Mouse (Mus musculus): Measurements from ENCODE around the gene Serinc5.

The Serinc5 gene

GRCm38 (mm10) chr13:92615201-92615600 is 4.3 kb downstream of the Serinc5 start:
- no peak for DNase-seq

GRCm38 (mm10) chr13:92616459-92616858 is 5.6 kb downstream of the Serinc5 start:
- no peak for DNase-seq

- no peak for DNase-seq
These were observed 15.3 kb downstream of the Serinc5 start for GRCm38 (mm10) chr13:92626196-92626595.

GRCm38 (mm10) chr13:92626725-92627124 is 15.8 kb downstream of the Serinc5 start:
- no peak for DNase-seq

GRCm38 (mm10) chr13:92629509-92629908 is 18.6 kb downstream of the Serinc5 start:
- no peak for DNase-seq

GRCm38 (mm10) chr13:92631450-92631849 is 20.6 kb downstream of the Serinc5 start:
- no peak for DNase-seq

GRCm38 (mm10) chr13:92632550-92632949 is 21.7 kb downstream of the Serinc5 start:
- no peak for DNase-seq

DNA sequence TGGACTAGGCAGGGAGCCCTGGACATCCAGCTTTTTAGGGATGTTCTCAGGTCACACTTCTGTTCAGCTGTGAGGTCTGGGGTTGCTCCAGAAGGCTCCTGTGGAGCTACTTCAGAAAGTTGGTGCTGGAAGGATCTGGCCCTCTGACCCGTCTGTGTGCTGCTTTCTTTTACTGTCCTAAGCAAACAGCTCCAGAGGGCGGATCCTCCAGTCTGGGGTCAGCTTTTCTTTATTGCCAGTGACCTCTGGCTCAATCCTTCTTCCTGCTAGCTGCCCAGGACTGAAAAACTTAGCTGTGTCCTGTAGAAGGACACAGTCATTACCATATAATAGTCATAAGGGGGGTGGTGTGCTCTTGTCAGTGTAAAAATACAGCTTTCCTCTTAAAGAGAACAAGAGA is 24.1 kb downstream of the Serinc5 start:
- DNase-seq = no peak

DNA sequence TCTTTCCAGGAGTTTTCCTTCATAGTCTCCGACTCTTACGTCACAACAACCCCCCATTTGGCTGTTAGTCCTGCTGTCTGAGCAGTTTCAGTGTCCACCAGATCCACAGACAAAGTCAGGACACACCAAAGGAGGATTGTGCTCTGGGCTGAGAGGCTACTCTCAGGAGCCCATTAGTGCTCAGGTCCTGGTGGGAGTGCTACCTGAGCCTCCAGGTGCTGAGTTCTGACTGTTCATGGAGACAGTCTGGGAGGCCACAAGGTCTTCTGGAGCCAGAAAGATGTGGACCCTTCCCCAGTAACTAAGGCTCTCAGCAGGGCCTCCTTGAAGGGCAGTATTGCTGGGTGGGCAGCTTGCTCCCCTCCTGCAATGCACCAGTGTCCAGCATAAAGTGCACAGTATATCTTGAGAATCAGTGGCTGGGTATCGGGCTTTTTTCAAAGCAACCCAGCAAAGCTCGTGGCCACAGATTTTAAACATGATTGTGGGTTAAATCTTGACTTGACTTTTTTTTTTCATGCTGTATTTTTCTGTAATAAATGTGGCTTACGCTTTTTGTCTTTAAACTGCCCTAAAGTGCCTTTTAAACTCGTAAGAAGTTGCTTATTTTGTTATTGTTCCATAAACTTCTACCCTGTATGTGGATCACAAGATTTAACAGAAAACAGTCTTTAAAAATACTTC is 25.5 kb downstream of the Serinc5 start:
- no peak for DNase-seq

DNA sequence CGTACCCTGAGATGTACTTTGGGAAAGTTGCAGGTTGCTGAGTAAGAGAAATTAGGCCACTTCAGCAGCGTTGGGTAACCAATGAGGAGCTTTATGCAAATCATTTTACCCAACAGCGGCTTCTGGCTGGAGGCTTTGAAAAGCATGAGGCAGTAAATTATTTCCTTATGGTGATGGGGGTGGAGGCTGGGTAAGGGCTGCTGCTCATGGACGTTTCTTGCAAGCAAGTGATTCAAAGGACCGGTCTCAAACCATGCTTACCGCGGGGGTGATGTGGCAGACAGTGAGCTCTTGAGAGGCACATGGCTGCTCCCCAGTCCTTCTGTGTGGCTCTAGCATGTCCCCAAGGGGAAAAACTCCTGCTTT is 26.0 kb downstream of the Serinc5 start:
- DNase-seq = peak; percentile 25 to 38

GRCm38 (mm10) chr13:92639093-92640014 is 28.5 kb downstream of the Serinc5 start:
- DNase-seq = peak; percentile 24 to 30

GRCm38 (mm10) chr13:92644199-92644598 is 33.3 kb downstream of the Serinc5 start:
- no peak for DNase-seq

- DNase-seq = no peak
These were observed 33.9 kb downstream of the Serinc5 start for GRCm38 (mm10) chr13:92644753-92645152.

GRCm38 (mm10) chr13:92647695-92648094 is 36.8 kb downstream of the Serinc5 start:
- DNase-seq = no peak

DNA sequence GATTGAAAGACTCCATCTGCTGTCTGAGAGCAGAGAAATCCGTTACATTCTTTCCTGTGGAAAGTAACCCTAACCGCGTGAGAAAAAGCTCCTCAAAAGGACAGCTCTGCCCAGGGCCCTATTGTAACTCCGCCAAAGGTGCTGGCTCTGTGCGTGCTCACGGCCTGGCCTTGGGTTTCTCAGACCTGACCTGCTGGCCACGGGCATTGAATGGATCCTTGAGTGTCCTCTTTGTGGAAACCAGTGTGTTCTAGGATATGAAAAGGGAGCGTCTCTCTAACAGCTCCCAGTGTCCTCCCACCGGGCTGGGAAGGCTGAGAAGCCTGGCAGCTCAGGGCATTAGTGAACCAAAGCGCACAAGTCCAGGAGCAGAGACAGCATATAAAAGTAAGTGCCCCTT is 38.2 kb downstream of the Serinc5 start:
- DNase-seq = no peak

GRCm38 (mm10) chr13:92650956-92651355 is 40.1 kb downstream of the Serinc5 start:
- DNase-seq = no peak

DNA sequence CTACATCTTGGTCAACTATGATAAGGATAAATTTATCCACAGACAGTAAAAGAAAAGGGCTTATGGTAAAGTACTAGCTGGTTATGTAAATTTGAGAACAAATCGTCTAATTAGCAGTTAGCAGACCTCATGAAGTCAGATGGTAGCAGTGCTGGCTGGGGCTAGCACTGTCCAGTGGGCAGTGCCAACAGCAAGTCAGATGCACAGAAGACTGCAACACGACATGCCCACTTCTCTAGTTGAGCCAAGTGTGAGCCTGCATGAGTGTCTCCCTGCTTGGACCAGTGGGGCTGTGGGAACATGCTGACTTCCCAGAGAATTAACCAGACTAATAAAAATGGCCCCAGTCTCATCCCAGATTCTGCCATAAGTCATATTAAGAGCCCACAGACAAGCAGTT is 41.6 kb downstream of the Serinc5 start:
- DNase-seq = no peak

GRCm38 (mm10) chr13:92653283-92653682 is 42.4 kb downstream of the Serinc5 start:
- no peak for DNase-seq

DNA sequence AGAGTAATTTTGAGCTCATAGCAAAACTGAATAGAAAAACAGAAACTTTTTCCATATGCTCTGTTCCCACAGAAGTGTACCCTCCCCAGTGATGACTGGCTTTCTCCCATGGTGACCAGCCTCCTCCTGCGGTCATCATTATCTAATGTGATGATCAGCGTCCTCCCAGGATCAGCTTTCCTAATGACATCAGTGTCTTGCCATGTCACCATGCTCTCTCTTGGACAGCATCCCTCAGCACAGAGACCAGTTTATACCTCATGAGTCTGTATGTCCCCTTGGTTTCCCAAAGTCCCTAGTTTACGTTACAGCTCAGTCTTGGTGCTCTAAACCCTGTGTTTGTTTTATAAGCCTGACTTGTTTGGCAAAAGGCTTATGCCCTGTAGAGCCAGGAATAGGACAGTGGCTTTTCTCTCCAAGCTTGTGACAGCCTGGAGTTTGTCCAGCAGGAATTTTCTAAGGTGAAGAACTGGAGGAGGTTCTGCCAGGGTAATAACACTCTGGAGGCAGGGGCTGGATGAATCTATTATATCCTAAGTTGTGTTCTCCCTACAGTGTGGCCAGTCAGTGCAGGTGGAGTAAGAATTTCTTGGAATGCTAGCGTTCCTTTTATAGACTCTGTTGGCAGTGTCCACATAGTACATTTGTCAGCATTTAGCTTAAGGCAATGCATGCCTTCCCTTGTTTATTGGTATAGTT is 46.1 kb downstream of the Serinc5 start:
- no peak for DNase-seq

DNA sequence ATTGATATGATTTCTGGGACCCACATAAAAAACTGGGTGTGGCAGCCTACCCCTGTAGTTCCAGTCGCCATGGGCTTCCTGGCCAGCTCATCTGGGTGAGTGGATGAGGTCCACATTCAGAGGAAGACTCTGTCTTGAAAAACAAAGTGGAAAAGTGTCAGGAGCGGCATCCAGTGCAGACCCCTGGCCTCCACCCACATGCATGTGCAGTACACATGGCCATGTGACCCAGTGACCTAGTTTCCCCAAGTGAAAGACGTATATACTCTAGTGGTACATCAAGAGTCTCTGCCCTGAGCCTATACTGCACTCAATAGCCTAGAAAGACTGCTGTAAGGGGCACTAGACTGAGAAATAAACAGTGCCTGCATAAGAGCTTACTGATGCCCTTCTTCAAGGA is 48.7 kb downstream of the Serinc5 start:
- DNase-seq = no peak

DNA sequence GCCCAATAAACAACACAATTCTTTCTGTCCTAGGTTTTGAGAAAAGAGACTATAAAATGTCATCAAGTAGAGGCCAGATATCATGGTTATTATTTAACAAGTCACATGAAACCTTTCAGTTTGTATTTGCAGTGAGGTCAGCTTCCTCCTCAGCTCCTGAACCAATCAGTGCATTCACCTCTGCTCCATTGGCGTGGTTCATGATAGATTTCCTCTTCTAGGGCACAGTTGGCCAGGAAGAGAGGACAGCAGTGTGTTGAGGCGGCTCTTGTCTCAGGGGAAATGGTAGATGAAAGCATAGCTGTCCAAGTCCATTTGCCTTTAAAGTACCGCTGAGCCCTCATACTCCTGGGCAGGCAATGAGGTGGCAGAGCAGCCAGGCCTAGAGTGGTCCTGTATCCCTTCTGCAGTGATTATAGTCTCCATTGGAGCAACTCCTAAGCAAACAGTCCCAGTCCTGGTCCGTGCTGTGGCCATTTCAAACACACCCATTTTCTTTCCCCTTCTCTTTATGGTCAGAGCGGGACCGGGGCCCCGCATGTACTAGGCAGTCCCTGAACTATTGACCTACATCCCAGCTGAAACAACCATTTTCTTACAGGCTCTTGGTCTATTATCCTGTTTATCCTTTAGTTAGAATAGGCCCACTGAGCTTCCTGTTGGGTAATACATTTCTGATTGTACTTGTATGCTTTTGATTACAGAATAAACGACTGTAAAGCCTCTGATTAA is 51.8 kb downstream of the Serinc5 start:
- no peak for DNase-seq

DNA sequence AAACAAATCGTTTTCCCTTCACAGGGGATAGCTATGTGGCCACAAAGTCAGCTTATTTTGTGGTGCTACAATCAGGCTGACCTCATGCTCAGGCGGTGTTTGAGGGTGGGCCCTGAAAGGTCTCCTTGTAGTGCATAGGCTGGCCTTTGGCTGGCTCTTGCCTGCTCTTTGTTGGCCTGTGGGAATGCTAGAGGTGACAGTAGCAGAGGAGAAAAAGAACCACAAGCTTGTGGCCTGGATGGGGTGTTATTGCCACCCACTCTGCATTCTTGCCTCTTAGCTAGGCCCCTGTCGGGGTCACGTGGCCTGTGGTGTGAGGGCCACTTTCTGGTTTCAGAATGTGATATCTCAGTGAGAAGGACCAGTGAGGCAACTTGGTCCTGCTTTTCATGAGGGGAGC is 54.1 kb downstream of the Serinc5 start:
- DNase-seq = no peak
